Mouse (Mus musculus) liver, embryonic 11.5 days (tissue): ENCODE measurements around the gene Vwf. TPM values are rescaled to one million over a fixed set of nuclear protein-coding genes. Genes with fewer than 3 reads are reported as not detected.
A peak's percentile ranks its signal among the peaks of the same experiment; 100 is the strongest.

Source experiments
- ATAC-seq: fragments of 200-750 bp; cut with Nextera tagmentation; replicated peaks from 2 replicates; pipeline ENCODE4 v1.8.0; 2017; ENCODE audit warnings: moderate number of reproducible peaks, mild to moderate bottlenecking, moderate TSS enrichment, moderate library complexity; ENCODE audit not compliant: low FRiP score
- DNase-seq: peaks from one replicate; pipeline ENCODE4 v3.0.0-alpha.2; 2017; ENCODE audit warnings: low spot score
- H3K27ac ChIP-seq: fragments of 300-500 bp; sonication (generic); 2 replicates; pipeline ENCODE4 v1.5.1; 2014; ENCODE audit warnings: mild to moderate bottlenecking, low read depth, low read length, control low read depth
- H3K27me3 ChIP-seq: fragments of 300-500 bp; sonication (generic); replicated peaks from 2 replicates; pipeline ENCODE4 v1.6.1; 2014; ENCODE audit warnings: low read length, mixed read lengths; ENCODE audit not compliant: control insufficient read depth, insufficient read depth
- H3K36me3 ChIP-seq: fragments of 300-500 bp; sonication (generic); 2 replicates; pipeline ENCODE4 v1.6.1; 2014; ENCODE audit warnings: mild to moderate bottlenecking, low read length, moderate library complexity, mixed read lengths; ENCODE audit not compliant: control insufficient read depth, insufficient read depth
- H3K4me1 ChIP-seq: fragments of 300-500 bp; sonication (generic); replicated peaks from 2 replicates; pipeline ENCODE4 v1.6.1; 2014; ENCODE audit warnings: low read length, mixed read lengths; ENCODE audit not compliant: control insufficient read depth, insufficient read depth
- H3K4me2 ChIP-seq: fragments of 300-500 bp; sonication (generic); 2 replicates; pipeline ENCODE4 v1.6.1; 2014; ENCODE audit warnings: mild to moderate bottlenecking, control low read depth, moderate library complexity
- H3K4me3 ChIP-seq: fragments of 300-500 bp; sonication (generic); 2 replicates; pipeline ENCODE4 v1.5.1; 2014; ENCODE audit warnings: low read depth, low read length, control low read depth
- H3K9ac ChIP-seq: fragments of 300-500 bp; sonication (generic); 2 replicates; pipeline ENCODE4 v1.6.1; 2014; ENCODE audit warnings: low read depth, low read length, control low read depth
- H3K9me3 ChIP-seq: fragments of 300-500 bp; sonication (generic); 2 replicates; pipeline ENCODE4 v1.6.1; 2016; ENCODE audit warnings: low read length, inconsistent platforms, mixed read lengths; ENCODE audit not compliant: control insufficient read depth
- WGBS: fragments of 180-500 bp; shearing (Covaris S2); extraction: QIAGEN DNeasy Blood & Tissue Kit; methylation state at CpG from one replicate; pipeline ENCODE4 v1.1.7; 2014; 5-methylcytosine and 5-hydroxymethylcytosine counted together
- polyA plus RNA-seq: library from polyadenylated mRNA; unstranded; fragments of >200 nt; fragmentation: Nextera tagmentation; extraction: Ambion mirVana; gene quantifications from 2 replicates; pipeline ENCODE4 v1.2.1, GENCODE M21; 2014

Gene Vwf
- polyA plus RNA-seq, 1 experiment from 2014 or later: 32.4 TPM

DNA sequence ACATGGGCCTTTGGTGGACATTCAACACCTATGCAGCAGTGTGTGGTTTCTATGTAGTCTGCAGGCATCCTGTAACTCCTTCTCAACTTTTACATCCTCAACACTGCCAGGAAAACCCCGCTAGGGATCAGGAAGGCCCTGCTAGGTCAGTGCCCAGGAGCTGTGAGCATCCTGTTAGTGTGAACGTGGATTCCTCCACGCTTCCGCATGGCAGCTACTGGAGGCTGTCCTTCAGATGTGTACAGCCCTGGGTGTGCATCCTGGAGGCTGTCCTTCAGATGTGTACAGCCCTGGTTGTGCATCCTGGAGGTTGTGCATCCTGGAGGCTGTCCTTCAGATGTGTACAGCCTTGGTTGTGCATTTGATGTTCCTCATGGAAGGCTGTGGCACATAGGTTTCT, 47.7 kb downstream of the Vwf start:
- Histone ChIP-seq H3K36me3 (no peaks in the 10 kb centered on the region), H3K4me2 (no peak overlapping the region), H3K27me3 (no peaks in the 10 kb centered on the region), H3K27ac (no peak overlapping the region), H3K4me1 (peaks cover 8% of the 10 kb centered on the region; the same call in 1 of the 2 replicates), H3K4me3 (no peak overlapping the region), H3K9ac (no peak overlapping the region), H3K9me3 (no peaks in the 10 kb centered on the region)
- no peak for ATAC-seq
- 82% methylated on average over 4 of the region's 4 CpGs for WGBS
- no peak for DNase-seq

- DNase-seq (no peak), ATAC-seq (no peak)
- no peaks in the 10 kb centered on the region for H3K27me3 ChIP-seq
- H3K9ac ChIP-seq: no peak overlapping the region
- no peak overlapping the region for H3K4me3 ChIP-seq
- WGBS: 20% methylated on average over 4 of the region's 4 CpGs
- H3K27ac ChIP-seq: no peak overlapping the region
- H3K4me2 ChIP-seq: no peak overlapping the region
- peaks cover 8% of the 10 kb centered on the region; the same call in 1 of the 2 replicates for H3K4me1 ChIP-seq
- no peaks in the 10 kb centered on the region for H3K9me3 ChIP-seq
- H3K36me3 ChIP-seq: no peaks in the 10 kb centered on the region
Observed at GRCm38 (mm10) chr6:125594825-125595224, 48.3 kb downstream of the Vwf start.

GRCm38 (mm10) chr6:125596701-125597318, 50.2 kb downstream of the Vwf start:
- Histone ChIP-seq H3K27me3 (no peaks in the 10 kb centered on the region), H3K9me3 (no peaks in the 10 kb centered on the region), H3K27ac (no peak overlapping the region), H3K9ac (no peak overlapping the region), H3K36me3 (no peaks in the 10 kb centered on the region), H3K4me3 (no peak overlapping the region), H3K4me1 (peaks cover 8% of the 10 kb centered on the region; the same call in 1 of the 2 replicates), H3K4me2 (no peak overlapping the region)
- ATAC-seq (no peak), DNase-seq (no peak)
- 61% methylated on average over 16 of the region's 16 CpGs for WGBS

GRCm38 (mm10) chr6:125597716-125598115, 51.1 kb downstream of the Vwf start:
- H3K4me1 ChIP-seq: peaks cover 8% of the 10 kb centered on the region; the same call in 1 of the 2 replicates

GRCm38 (mm10) chr6:125600036-125600558, 53.5 kb downstream of the Vwf start:
- Histone ChIP-seq H3K4me1 (peaks cover 3% of the 10 kb centered on the region; the same call in 1 of the 2 replicates), H3K9me3 (no peaks in the 10 kb centered on the region), H3K36me3 (no peaks in the 10 kb centered on the region), H3K27me3 (no peaks in the 10 kb centered on the region), H3K4me2 (no peak overlapping the region), H3K9ac (no peak overlapping the region), H3K27ac (no peak overlapping the region), H3K4me3 (no peak overlapping the region)
- 0 out of 2 replicates have a peak, but pooled peaks have one; percentile 9 for ATAC-seq
- WGBS: 37% methylated on average over 9 of the region's 9 CpGs
- no peak for DNase-seq

More at GRCm38 (mm10) chr6:125597716-125598115, 51.1 kb downstream of the Vwf start:
- Histone ChIP-seq H3K9me3 (no peaks in the 10 kb centered on the region), H3K27ac (no peak overlapping the region), H3K36me3 (no peaks in the 10 kb centered on the region), H3K4me3 (no peak overlapping the region), H3K27me3 (no peaks in the 10 kb centered on the region), H3K4me2 (no peak overlapping the region), H3K9ac (no peak overlapping the region)
- 89% methylated on average over 4 of the region's 4 CpGs for WGBS
- ATAC-seq: no peak
- no peak for DNase-seq

- ATAC-seq (no peak), DNase-seq (no peak)
- no peak overlapping the region for H3K9ac ChIP-seq
- 68% methylated on average over 8 of the region's 8 CpGs for WGBS
- H3K36me3 ChIP-seq: no peaks in the 10 kb centered on the region
- peaks cover 3% of the 10 kb centered on the region; the same call in 1 of the 2 replicates for H3K4me1 ChIP-seq
- H3K27me3 ChIP-seq: no peaks in the 10 kb centered on the region
- no peaks in the 10 kb centered on the region for H3K9me3 ChIP-seq
- H3K4me3 ChIP-seq: no peak overlapping the region
- no peak overlapping the region for H3K27ac ChIP-seq
- H3K4me2 ChIP-seq: no peak overlapping the region
Observed at GRCm38 (mm10) chr6:125600669-125601068, 54.1 kb downstream of the Vwf start.

DNA sequence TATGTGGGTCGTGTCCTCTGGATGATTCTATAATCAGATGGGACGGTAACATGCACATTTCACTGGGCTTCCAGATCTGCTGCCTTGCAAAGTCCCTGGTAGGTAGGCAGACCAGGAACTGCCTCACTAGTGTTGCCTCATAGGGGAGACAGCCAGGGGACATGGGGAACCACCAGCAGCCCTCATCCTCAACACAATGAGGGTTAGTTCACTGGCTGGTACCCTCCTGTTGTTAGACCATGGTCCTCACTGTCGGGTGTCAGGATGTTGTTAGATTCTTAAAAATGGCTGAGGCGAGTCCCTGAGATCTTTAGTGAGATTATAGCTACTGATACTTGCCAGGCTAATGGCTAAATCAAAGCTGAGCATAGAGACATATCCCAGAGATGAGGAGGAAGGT, 54.6 kb downstream of the Vwf start:
- H3K27ac ChIP-seq: no peak overlapping the region
- H3K4me2 ChIP-seq: no peak overlapping the region
- no peak overlapping the region for H3K4me3 ChIP-seq
- no peak overlapping the region for H3K9ac ChIP-seq
- H3K27me3 ChIP-seq: no peaks in the 10 kb centered on the region
- WGBS: 71% methylated on average over 4 of the region's 4 CpGs
- DNase-seq (no peak), ATAC-seq (no peak)
- H3K4me1 ChIP-seq: peaks cover 3% of the 10 kb centered on the region; the same call in 1 of the 2 replicates
- H3K36me3 ChIP-seq: no peaks in the 10 kb centered on the region
- no peaks in the 10 kb centered on the region for H3K9me3 ChIP-seq

GRCm38 (mm10) chr6:125601748-125602147, 55.2 kb downstream of the Vwf start:
- no peak for DNase-seq
- Histone ChIP-seq H3K9me3 (no peaks in the 10 kb centered on the region), H3K27me3 (no peaks in the 10 kb centered on the region), H3K36me3 (no peaks in the 10 kb centered on the region), H3K4me2 (no peak overlapping the region), H3K4me1 (peaks cover 3% of the 10 kb centered on the region; the same call in 1 of the 2 replicates), H3K9ac (no peak overlapping the region), H3K4me3 (no peak overlapping the region), H3K27ac (no peak overlapping the region)
- 78% methylated on average over 5 of the region's 5 CpGs for WGBS
- no peak for ATAC-seq

GRCm38 (mm10) chr6:125602354-125602753, 55.8 kb downstream of the Vwf start:
- Histone ChIP-seq H3K36me3 (no peaks in the 10 kb centered on the region), H3K27me3 (no peaks in the 10 kb centered on the region), H3K4me3 (no peak overlapping the region), H3K27ac (no peak overlapping the region), H3K4me1 (peaks cover 3% of the 10 kb centered on the region; the same call in 1 of the 2 replicates), H3K4me2 (no peak overlapping the region), H3K9me3 (no peaks in the 10 kb centered on the region), H3K9ac (no peak overlapping the region)
- 66% methylated on average over 5 of the region's 5 CpGs for WGBS
- ATAC-seq: no peak
- no peak for DNase-seq
